Mouse (Mus musculus) gastrocnemius, adult 18-20 months (tissue): ENCODE measurements around the gene Fgf8. TPM values are rescaled to one million over a fixed set of nuclear protein-coding genes. Genes with fewer than 3 reads are reported as not detected.

ENCODE experiments used
- DNase-seq: peaks from one replicate; pipeline ENCODE4 v3.0.0; 2021; ENCODE audit warnings: low spot score
- total RNA-seq, 2 experiments: library from RNA; stranded (reverse); gene quantifications; 2 replicates each; pipeline ENCODE4 v1.2.3; 2021

Fgf8 gene
- total RNA-seq, 2 experiments from 2014 or later = not detected

GRCm38 (mm10) chr19:45748691-45749242, 6.1 kb upstream of the Fgf8 start:
- DNase-seq = no peak

- DNase-seq = no peak
These were observed 5.5 kb upstream of the Fgf8 start for GRCm38 (mm10) chr19:45748206-45748605.

- DNase-seq = peak; percentile 83
These were observed 4.5 kb upstream of the Fgf8 start for GRCm38 (mm10) chr19:45747028-45747867.

- peak; percentile 79 for DNase-seq
These were observed 3.7 kb upstream of the Fgf8 start for GRCm38 (mm10) chr19:45746153-45747020.

GRCm38 (mm10) chr19:45745344-45746152, 2.8 kb upstream of the Fgf8 start:
- no peak for DNase-seq

- no peak for DNase-seq
These were observed 904 bp upstream of the Fgf8 start for GRCm38 (mm10) chr19:45743619-45744018.

GRCm38 (mm10) chr19:45742984-45743575, 365 bp upstream of the Fgf8 start:
- no peak for DNase-seq

GRCm38 (mm10) chr19:45741431-45742217, 1.1 kb downstream of the Fgf8 start:
- DNase-seq = no peak

GRCm38 (mm10) chr19:45740817-45741216, 1.9 kb downstream of the Fgf8 start:
- DNase-seq = no peak

- DNase-seq = no peak
These were observed 2.5 kb downstream of the Fgf8 start for GRCm38 (mm10) chr19:45740233-45740632.

GRCm38 (mm10) chr19:45738521-45738920, 4.2 kb downstream of the Fgf8 start:
- no peak for DNase-seq

- no peak for DNase-seq
These were observed 4.8 kb downstream of the Fgf8 start for GRCm38 (mm10) chr19:45737846-45738484.

GRCm38 (mm10) chr19:45737208-45737845, 5.4 kb downstream of the Fgf8 start:
- DNase-seq = no peak

- DNase-seq = no peak
These were observed 5.9 kb downstream of the Fgf8 start for GRCm38 (mm10) chr19:45736855-45737207.

GRCm38 (mm10) chr19:45736241-45736640, 6.5 kb downstream of the Fgf8 start:
- DNase-seq = no peak

GRCm38 (mm10) chr19:45734762-45735161, 8.0 kb downstream of the Fgf8 start:
- no peak for DNase-seq

GRCm38 (mm10) chr19:45734191-45734590, 8.5 kb downstream of the Fgf8 start:
- DNase-seq = no peak

GRCm38 (mm10) chr19:45733564-45733963, 9.2 kb downstream of the Fgf8 start:
- no peak for DNase-seq

- DNase-seq = no peak
These were observed 11.1 kb downstream of the Fgf8 start for GRCm38 (mm10) chr19:45731658-45732057.
